13 mouse cellular contexts compared by ENCODE assay signal in the genomic region with DNA sequence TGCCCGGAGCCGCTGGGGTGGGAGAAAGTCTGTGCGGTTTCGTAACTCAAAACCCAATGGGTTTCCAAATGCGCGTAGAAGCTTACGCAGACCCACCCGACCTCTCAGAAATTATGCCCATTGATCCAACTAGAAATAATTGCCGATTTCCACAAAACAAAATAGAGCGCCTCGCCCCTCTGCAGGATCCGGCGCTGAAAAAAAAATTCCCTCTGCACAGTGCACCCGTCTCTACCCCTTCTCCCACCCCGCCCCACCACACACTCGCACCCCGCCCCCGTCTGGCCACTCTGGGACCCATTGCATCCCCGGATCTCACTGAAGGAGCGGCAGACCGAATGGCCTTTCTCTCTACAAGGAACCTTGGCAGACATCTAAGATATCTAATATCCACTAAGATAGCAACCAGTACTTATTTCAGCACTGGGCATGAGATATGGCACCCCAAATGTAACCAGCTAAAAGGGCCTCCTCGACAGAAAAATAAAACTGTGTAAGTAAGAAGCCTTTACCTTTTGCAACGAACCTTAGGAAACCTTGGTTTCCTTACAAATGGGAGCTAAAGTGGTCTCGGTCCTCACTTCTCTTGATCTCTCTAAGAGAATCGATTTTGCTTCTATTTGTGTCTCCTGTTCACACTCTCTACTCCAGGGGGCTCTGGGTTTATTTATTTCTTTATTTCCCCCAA. TPM values are rescaled to one million over a fixed set of nuclear protein-coding genes. Genes with fewer than 3 reads are reported as not detected.
A peak's percentile ranks its signal among the peaks of the same experiment; 100 is the strongest.
DNase-seq lines count a peak whose midpoint lies in the region; ATAC-seq lines count a peak whose summit lies in the region.
"Had no signal": no experiment of that assay in that cellular context is flagged by ENCODE, and none has a peak within 500 bp of the region (broad histone marks: within the 10 kb centered on the region; RNA-seq: fewer than 3 reads in every experiment).

No protein-coding gene starts in this region.

- H3K27me3 ChIP-seq in heart, embryonic 11.5 days (ENCODE audit: control insufficient read depth, insufficient read depth, low read length) = peaks cover 4% of the 10 kb centered on the region; the same call in 1 of the 2 replicates
- H3K27me3 ChIP-seq in limb, embryonic 15.5 days = peaks cover 64% of the 10 kb centered on the region
- H3K27me3 ChIP-seq in forebrain, embryonic 10.5 days (ENCODE audit: poor library complexity, severe bottlenecking) = peaks cover 100% of the 10 kb centered on the region

- ATAC-seq in heart, embryonic 11.5 days (replicated peaks; ENCODE audit: insufficient number of reproducible peaks, low FRiP score, low TSS enrichment) = no peak
- ATAC-seq in limb, embryonic 15.5 days (ENCODE audit: insufficient number of reproducible peaks, low FRiP score, low TSS enrichment, low read depth) = no peak
- ATAC-seq in megakaryocyte-erythroid progenitor cell, adult 5-6 weeks (replicated peaks; ENCODE audit: low FRiP score, low TSS enrichment, poor library complexity, severe bottlenecking) = no peak
- ATAC-seq: Patski had no signal

- H3K36me3 ChIP-seq in heart, embryonic 11.5 days (ENCODE audit: control insufficient read depth, insufficient read depth, low read length) = no peaks in the 10 kb centered on the region
- no peaks in the 10 kb centered on the region for H3K36me3 ChIP-seq in limb, embryonic 15.5 days
- no peaks in the 10 kb centered on the region for H3K36me3 ChIP-seq in forebrain, embryonic 10.5 days (replicated peaks)

- peak overlapping the region; percentile 88 for H3K4me2 ChIP-seq in heart, embryonic 11.5 days
- H3K4me2 ChIP-seq in limb, embryonic 15.5 days = peak overlapping the region; percentile 50

- DNase-seq in heart, adult 18-20 months = peak; percentile 31 to 53
- DNase-seq in heart, postnatal 36 days = no peak
- DNase-seq in ZHBTc4 (ENCODE audit: low read depth, low spot score) = peak; percentile 9
- DNase-seq in cerebellum, postnatal 4 days (ENCODE audit: low spot score in 2 of 2) = no peak
- no peak for DNase-seq in forebrain, embryonic 10.5 days (ENCODE audit: extremely low spot score, low spot score)
- DNase-seq: B cell, adult 2 months; right cerebral cortex, adult 18-20 months had no signal

- intact Hi-C loops in heart, postnatal 36 days (cut with DNase I) = no loop called here

- WGBS in heart, embryonic 11.5 days (ENCODE audit: insufficient replicate concordance) = 2% methylated on average over 25 of the region's 25 CpGs
- WGBS in limb, embryonic 15.5 days = 2% methylated on average over 25 of the region's 25 CpGs
- WGBS in forebrain, embryonic 10.5 days = 1% methylated on average over 25 of the region's 25 CpGs

- peak overlapping the region; percentile 98 for H3K9ac ChIP-seq in heart, embryonic 11.5 days (ENCODE audit: low read depth, low read length)
- H3K9ac ChIP-seq in limb, embryonic 15.5 days = peak overlapping the region; percentile 47

- no peaks in the 10 kb centered on the region for H3K9me3 ChIP-seq in heart, embryonic 11.5 days (replicated peaks; ENCODE audit: control insufficient read depth, low read length)
- no peaks in the 10 kb centered on the region for H3K9me3 ChIP-seq in limb, embryonic 15.5 days
- H3K9me3 ChIP-seq in forebrain, embryonic 10.5 days = no peaks in the 10 kb centered on the region

- H3K4me3 ChIP-seq in heart, embryonic 11.5 days (ENCODE audit: low read depth, low read length) = peak overlapping the region; percentile 76
- H3K4me3 ChIP-seq in limb, embryonic 15.5 days = peak overlapping the region; percentile 48
- H3K4me3 ChIP-seq in forebrain, embryonic 10.5 days = no peak overlapping the region

- H3K4me1 ChIP-seq in heart, embryonic 11.5 days (ENCODE audit: control insufficient read depth, insufficient read depth, low read length) = peaks cover 23% of the 10 kb centered on the region; the same call in 1 of the 2 replicates
- H3K4me1 ChIP-seq in limb, embryonic 15.5 days = peaks cover 18% of the 10 kb centered on the region
- peaks cover 11% of the 10 kb centered on the region for H3K4me1 ChIP-seq in forebrain, embryonic 10.5 days

- peak overlapping the region; percentile 97 for H3K27ac ChIP-seq in heart, embryonic 11.5 days (ENCODE audit: low read depth, low read length)
- H3K27ac ChIP-seq in limb, embryonic 15.5 days = peak overlapping the region; percentile 90
- H3K27ac ChIP-seq in forebrain, embryonic 10.5 days = no peak overlapping the region

RNA-seq across cellular contexts. Expression of a gene that starts 0.5 kb away (rescaled TPM):
- total RNA-seq in heart, adult 18-20 months (2021) = 10 to 100 TPM; 18.5 to 25.8 TPM
- total RNA-seq in heart, postnatal 36 days (2021) = 10 to 100 TPM; 26.5 to 40.1 TPM
- 40.1 and 41.1 TPM in 2 replicates for polyA plus RNA-seq in heart, embryonic 11.5 days (2014; fragmentation: Nextera tagmentation; extraction: Ambion mirVana)
- polyA plus RNA-seq in limb, embryonic 15.5 days (2015; fragmentation: Nextera tagmentation; extraction: Ambion mirVana) = 18.1 and 21.3 TPM in 2 replicates
- not detected in 2 replicates for total RNA-seq in megakaryocyte-erythroid progenitor cell, adult 5-6 weeks (2014; fragmentation: Nextera tagmentation)
- not detected in 2 replicates for total RNA-seq in megakaryocyte-erythroid progenitor cell, adult 5-6 weeks (2017)
- polyA plus RNA-seq in forebrain, embryonic 10.5 days (2016; fragmentation: Nextera tagmentation; extraction: Ambion mirVana) = 0.04 and 0.41 TPM in 2 replicates
- total RNA-seq: hematopoietic stem cell, adult 5-6 weeks; left cerebral cortex, adult 18-20 months had no signal
- polyA plus RNA-seq: Patski had no signal

Comparison
In these comparisons a context has a peak if more than half of its experiments do, and no peak if none do; other contexts are left out.
1. DNase-seq: peak in heart, adult 18-20 months (2 of 2) and ZHBTc4 (single experiment); none in heart, postnatal 36 days (0 of 2), cerebellum, postnatal 4 days (0 of 2) and forebrain, embryonic 10.5 days (single experiment).
2. RNA of a gene that starts 0.5 kb away (total RNA-seq): 26.5 to 40.1 TPM in heart, postnatal 36 days and 18.5 to 25.8 TPM in heart, adult 18-20 months; not detected in megakaryocyte-erythroid progenitor cell, adult 5-6 weeks; every median in the first group is over 10 times any median in the second.